Mouse (Mus musculus): ENCODE measurements at regions not wholly inside any gene's neighbourhood (a gene's known extent, or its start where the extent isn't known, plus 50 kb on each side); places are given as distances from the start of the nearest gene placed in this dataset.
"Not testable (repeated sequence)": the region's sequence is repeated elsewhere in the genome, so short reads cannot be mapped to it uniquely, and the experiment has no call there.

GRCm38 (mm10) chr8:37215894-37216293, 222.5 kb downstream of the AI429214 start:
- no peaks in the 10 kb centered on the region for H3K36me3 ChIP-seq (ENCODE audit: control insufficient read depth, insufficient read depth, low read length)
- H3K4me3 ChIP-seq (ENCODE audit: low read length): no peak overlapping the region
- H3K4me2 ChIP-seq (ENCODE audit: low read depth, low read length): no peak overlapping the region
- H3K9me3 ChIP-seq (ENCODE audit: control insufficient read depth, low read length): no peaks in the 10 kb centered on the region
- H3K27ac ChIP-seq (ENCODE audit: low read length): no peak overlapping the region
- ATAC-seq: no peak
- H3K4me1 ChIP-seq (ENCODE audit: control insufficient read depth, insufficient read depth, low read length): no peaks in the 10 kb centered on the region
- H3K9ac ChIP-seq (ENCODE audit: low read depth, low read length): no peak overlapping the region
- WGBS: 72% methylated on average over 4 of the region's 4 CpGs
- no peaks in the 10 kb centered on the region for H3K27me3 ChIP-seq (replicated peaks; ENCODE audit: control insufficient read depth, insufficient read depth, low read length)

- Histone ChIP-seq H3K4me2 (ENCODE audit: low read depth, low read length) (no peak overlapping the region), H3K9ac (ENCODE audit: low read depth, low read length) (no peak overlapping the region), H3K27me3 (replicated peaks; ENCODE audit: control insufficient read depth, insufficient read depth, low read length) (no peaks in the 10 kb centered on the region), H3K27ac (ENCODE audit: low read length) (no peak overlapping the region), H3K4me1 (ENCODE audit: control insufficient read depth, insufficient read depth, low read length) (no peaks in the 10 kb centered on the region), H3K36me3 (ENCODE audit: control insufficient read depth, insufficient read depth, low read length) (no peaks in the 10 kb centered on the region), H3K9me3 (ENCODE audit: control insufficient read depth, low read length) (no peaks in the 10 kb centered on the region), H3K4me3 (ENCODE audit: low read length) (no peak overlapping the region)
- no peak for ATAC-seq
- WGBS: 71% methylated on average over 2 of the region's 2 CpGs
Observed at GRCm38 (mm10) chr8:37227091-37227490, 233.7 kb downstream of the AI429214 start.

- Histone ChIP-seq H3K4me1 (ENCODE audit: control insufficient read depth, insufficient read depth, low read length) (no peaks in the 10 kb centered on the region), H3K9ac (ENCODE audit: low read depth, low read length) (no peak overlapping the region), H3K4me2 (ENCODE audit: low read depth, low read length) (no peak overlapping the region), H3K27ac (ENCODE audit: low read length) (no peak overlapping the region), H3K36me3 (ENCODE audit: control insufficient read depth, insufficient read depth, low read length) (no peaks in the 10 kb centered on the region), H3K4me3 (ENCODE audit: low read length) (no peak overlapping the region), H3K27me3 (replicated peaks; ENCODE audit: control insufficient read depth, insufficient read depth, low read length) (no peaks in the 10 kb centered on the region), H3K9me3 (ENCODE audit: control insufficient read depth, low read length) (no peaks in the 10 kb centered on the region)
- WGBS: 89% methylated on average over 2 of the region's 2 CpGs
- ATAC-seq: no peak
Observed at GRCm38 (mm10) chr8:37237306-37237705, 243.9 kb downstream of the AI429214 start.

GRCm38 (mm10) chr8:37239354-37239753, 245.9 kb downstream of the AI429214 start:
- Histone ChIP-seq H3K27me3 (replicated peaks; ENCODE audit: control insufficient read depth, insufficient read depth, low read length) (no peaks in the 10 kb centered on the region), H3K9ac (ENCODE audit: low read depth, low read length) (no peak overlapping the region), H3K27ac (ENCODE audit: low read length) (no peak overlapping the region), H3K36me3 (ENCODE audit: control insufficient read depth, insufficient read depth, low read length) (no peaks in the 10 kb centered on the region), H3K9me3 (ENCODE audit: control insufficient read depth, low read length) (no peaks in the 10 kb centered on the region), H3K4me3 (ENCODE audit: low read length) (no peak overlapping the region), H3K4me1 (ENCODE audit: control insufficient read depth, insufficient read depth, low read length) (no peaks in the 10 kb centered on the region), H3K4me2 (ENCODE audit: low read depth, low read length) (no peak overlapping the region)
- ATAC-seq: no peak

GRCm38 (mm10) chr8:37251234-37251633, 257.8 kb downstream of the AI429214 start:
- not testable (repeated sequence) for H3K27me3 ChIP-seq (replicated peaks; ENCODE audit: control insufficient read depth, insufficient read depth, low read length); H3K9ac ChIP-seq (ENCODE audit: low read depth, low read length); H3K27ac ChIP-seq (ENCODE audit: low read length); H3K36me3 ChIP-seq (ENCODE audit: control insufficient read depth, insufficient read depth, low read length); H3K9me3 ChIP-seq (ENCODE audit: control insufficient read depth, low read length); ATAC-seq; H3K4me3 ChIP-seq (ENCODE audit: low read length); H3K4me2 ChIP-seq (ENCODE audit: low read depth, low read length); H3K4me1 ChIP-seq (ENCODE audit: control insufficient read depth, insufficient read depth, low read length)
- 78% methylated on average over 7 of the region's 7 CpGs for WGBS

- H3K27me3 ChIP-seq (replicated peaks; ENCODE audit: control insufficient read depth, insufficient read depth, low read length): no peaks in the 10 kb centered on the region
- H3K4me1 ChIP-seq (ENCODE audit: control insufficient read depth, insufficient read depth, low read length): no peaks in the 10 kb centered on the region
- H3K4me3 ChIP-seq (ENCODE audit: low read length): no peak overlapping the region
- H3K27ac ChIP-seq (ENCODE audit: low read length): no peak overlapping the region
- no peak overlapping the region for H3K4me2 ChIP-seq (ENCODE audit: low read depth, low read length)
- H3K9me3 ChIP-seq (ENCODE audit: control insufficient read depth, low read length): no peaks in the 10 kb centered on the region
- ATAC-seq: no peak
- no peaks in the 10 kb centered on the region for H3K36me3 ChIP-seq (ENCODE audit: control insufficient read depth, insufficient read depth, low read length)
- no peak overlapping the region for H3K9ac ChIP-seq (ENCODE audit: low read depth, low read length)
- WGBS: 72% methylated on average over 7 of the region's 7 CpGs
Observed at GRCm38 (mm10) chr8:37291069-37291850, 297.9 kb downstream of the AI429214 start.

Data from intestine, embryonic 16.5 days (tissue).